Mouse (Mus musculus): ENCODE results near the gene Usp2. TPM values are rescaled to one million over a fixed set of nuclear protein-coding genes. Genes with fewer than 3 reads are reported as not detected.
"Not testable (repeated sequence)": the region's sequence is repeated elsewhere in the genome, so short reads cannot be mapped to it uniquely, and the experiment has no call there.

Usp2 gene
- polyA plus RNA-seq, 1 experiment from 2014 or later, result 89.6 TPM

- 0 out of 2 replicates have a peak, but pooled peaks have one; percentile 1 for ATAC-seq (replicated peaks; ENCODE audit: extremely low read depth, insufficient read depth, low FRiP score)
- H3K9ac ChIP-seq (ENCODE audit: low read length), result peak overlapping the region; percentile 38
- H3K4me2 ChIP-seq (ENCODE audit: low read depth, low read length), result peak overlapping the region; percentile 44
- peak overlapping the region; percentile 23 for H3K4me3 ChIP-seq (ENCODE audit: low read length)
- H3K9me3 ChIP-seq (replicated peaks; ENCODE audit: control insufficient read depth, low read length), result no peaks in the 10 kb centered on the region
- peak overlapping the region; percentile 82 for H3K27ac ChIP-seq (ENCODE audit: low read length)
- H3K4me1 ChIP-seq (ENCODE audit: control insufficient read depth, insufficient read depth, low read length), result peaks cover 36% of the 10 kb centered on the region
- H3K27me3 ChIP-seq (ENCODE audit: control insufficient read depth, insufficient read depth, low read length), result no peaks in the 10 kb centered on the region
- H3K36me3 ChIP-seq (ENCODE audit: control insufficient read depth, insufficient read depth), result peaks cover 3% of the 10 kb centered on the region; the same call in 1 of the 2 replicates
- WGBS, result 43% methylated on average over 25 of the region's 25 CpGs
These were observed 40.8 kb downstream of the Usp2 start for GRCm38 (mm10) chr9:44107557-44108179.

GRCm38 (mm10) chr9:44108269-44109055 lies 41.6 kb downstream of the Usp2 start:
- Histone ChIP-seq H3K4me1 (ENCODE audit: control insufficient read depth, insufficient read depth, low read length) (peaks cover 36% of the 10 kb centered on the region), H3K9me3 (replicated peaks; ENCODE audit: control insufficient read depth, low read length) (no peaks in the 10 kb centered on the region), H3K4me3 (ENCODE audit: low read length) (no peak overlapping the region), H3K27me3 (ENCODE audit: control insufficient read depth, insufficient read depth, low read length) (no peaks in the 10 kb centered on the region), H3K27ac (ENCODE audit: low read length) (no peak overlapping the region), H3K36me3 (ENCODE audit: control insufficient read depth, insufficient read depth) (peaks cover 3% of the 10 kb centered on the region; the same call in 1 of the 2 replicates), H3K9ac (ENCODE audit: low read length) (peak overlapping the region; percentile 41; the same call in 1 of the 2 replicates), H3K4me2 (ENCODE audit: low read depth, low read length) (peak overlapping the region; percentile 44; the same call in 1 of the 2 replicates)
- WGBS, result 79% methylated on average over 31 of the region's 31 CpGs
- no peak for ATAC-seq (replicated peaks; ENCODE audit: extremely low read depth, insufficient read depth, low FRiP score)

GRCm38 (mm10) chr9:44109360-44110095 lies 42.7 kb downstream of the Usp2 start:
- Histone ChIP-seq H3K9ac (ENCODE audit: low read length) (peak overlapping the region; percentile 57), H3K27ac (ENCODE audit: low read length) (no peak overlapping the region), H3K4me1 (ENCODE audit: control insufficient read depth, insufficient read depth, low read length) (peaks cover 36% of the 10 kb centered on the region), H3K4me3 (ENCODE audit: low read length) (peak overlapping the region; percentile 24), H3K36me3 (ENCODE audit: control insufficient read depth, insufficient read depth) (peaks cover 3% of the 10 kb centered on the region; the same call in 1 of the 2 replicates), H3K4me2 (ENCODE audit: low read depth, low read length) (peak overlapping the region; percentile 43), H3K9me3 (replicated peaks; ENCODE audit: control insufficient read depth, low read length) (no peaks in the 10 kb centered on the region), H3K27me3 (ENCODE audit: control insufficient read depth, insufficient read depth, low read length) (no peaks in the 10 kb centered on the region)
- no peak for ATAC-seq (replicated peaks; ENCODE audit: extremely low read depth, insufficient read depth, low FRiP score)
- 30% methylated on average over 9 of the region's 9 CpGs for WGBS

- not testable (repeated sequence) for ATAC-seq (replicated peaks; ENCODE audit: extremely low read depth, insufficient read depth, low FRiP score); H3K27ac ChIP-seq (ENCODE audit: low read length); H3K9ac ChIP-seq (ENCODE audit: low read length); H3K36me3 ChIP-seq (ENCODE audit: control insufficient read depth, insufficient read depth); H3K9me3 ChIP-seq (replicated peaks; ENCODE audit: control insufficient read depth, low read length); H3K27me3 ChIP-seq (ENCODE audit: control insufficient read depth, insufficient read depth, low read length)
- Histone ChIP-seq H3K4me1 (ENCODE audit: control insufficient read depth, insufficient read depth, low read length) (peaks cover 32% of the 10 kb centered on the region), H3K4me2 (ENCODE audit: low read depth, low read length) (peak overlapping the region; percentile 65), H3K4me3 (ENCODE audit: low read length) (peak overlapping the region; percentile 83)
- 49% methylated on average over 10 of the region's 12 CpGs for WGBS
These were observed 45.1 kb downstream of the Usp2 start for GRCm38 (mm10) chr9:44111909-44112308.

- H3K4me3 ChIP-seq (ENCODE audit: low read length), result peak within 1 kb of the TSS; percentile 83
- H3K27me3 ChIP-seq (ENCODE audit: control insufficient read depth, insufficient read depth, low read length), result no peaks in the 10 kb centered on the region
- no peaks in the 10 kb centered on the region for H3K36me3 ChIP-seq (ENCODE audit: control insufficient read depth, insufficient read depth)
- no peaks in the 10 kb centered on the region for H3K9me3 ChIP-seq (replicated peaks; ENCODE audit: control insufficient read depth, low read length)
- peak; percentile 95 for ATAC-seq (replicated peaks; ENCODE audit: extremely low read depth, insufficient read depth, low FRiP score)
- peak within 1 kb of the TSS; percentile 90 for H3K9ac ChIP-seq (ENCODE audit: low read length)
- peak within 1 kb of the TSS; percentile 65 for H3K4me2 ChIP-seq (ENCODE audit: low read depth, low read length)
- peak within 1 kb of the TSS; percentile 81 for H3K27ac ChIP-seq (ENCODE audit: low read length)
- peaks cover 20% of the 10 kb centered on the region for H3K4me1 ChIP-seq (ENCODE audit: control insufficient read depth, insufficient read depth, low read length)
- WGBS, result under 1% methylated on average over 51 of the region's 51 CpGs
These were observed 46.4 kb downstream of the Usp2 start, which contains the start of the genes Gm49380 and Rnf26 for GRCm38 (mm10) chr9:44113105-44113789. TSS of gene Gm49380 (minus strand) at chr9:44113500. TSS of gene Rnf26 (minus strand) at chr9:44113517.

- no peak overlapping the region for H3K4me2 ChIP-seq (ENCODE audit: low read depth, low read length)
These were observed 47.6 kb downstream of the Usp2 start for GRCm38 (mm10) chr9:44114453-44114852.

GRCm38 (mm10) chr9:44115599-44115998 lies 48.8 kb downstream of the Usp2 start:
- peak overlapping the region; percentile 14; the same call in 1 of the 2 replicates for H3K27ac ChIP-seq (ENCODE audit: low read length)
- H3K4me2 ChIP-seq (ENCODE audit: low read depth, low read length), result no peak overlapping the region
- no peaks in the 10 kb centered on the region for H3K27me3 ChIP-seq (ENCODE audit: control insufficient read depth, insufficient read depth, low read length)
- no peak overlapping the region for H3K4me3 ChIP-seq (ENCODE audit: low read length)
- WGBS, result 80% methylated on average over 9 of the region's 9 CpGs
- no peaks in the 10 kb centered on the region for H3K9me3 ChIP-seq (replicated peaks; ENCODE audit: control insufficient read depth, low read length)
- H3K9ac ChIP-seq (ENCODE audit: low read length), result peak overlapping the region; percentile 34; the same call in 1 of the 2 replicates
- peaks cover 2% of the 10 kb centered on the region; the same call in 1 of the 2 replicates for H3K4me1 ChIP-seq (ENCODE audit: control insufficient read depth, insufficient read depth, low read length)
- ATAC-seq (replicated peaks; ENCODE audit: extremely low read depth, insufficient read depth, low FRiP score), result no peak
- no peaks in the 10 kb centered on the region for H3K36me3 ChIP-seq (ENCODE audit: control insufficient read depth, insufficient read depth)

More at GRCm38 (mm10) chr9:44114453-44114852, 47.6 kb downstream of the Usp2 start:
- peaks cover 13% of the 10 kb centered on the region for H3K4me1 ChIP-seq (ENCODE audit: control insufficient read depth, insufficient read depth, low read length)
- 67% methylated on average over 2 of the region's 2 CpGs for WGBS
- H3K27me3 ChIP-seq (ENCODE audit: control insufficient read depth, insufficient read depth, low read length), result no peaks in the 10 kb centered on the region
- H3K27ac ChIP-seq (ENCODE audit: low read length), result no peak overlapping the region
- no peak overlapping the region for H3K9ac ChIP-seq (ENCODE audit: low read length)
- no peak overlapping the region for H3K4me3 ChIP-seq (ENCODE audit: low read length)
- no peak for ATAC-seq (replicated peaks; ENCODE audit: extremely low read depth, insufficient read depth, low FRiP score)
- no peaks in the 10 kb centered on the region for H3K36me3 ChIP-seq (ENCODE audit: control insufficient read depth, insufficient read depth)
- H3K9me3 ChIP-seq (replicated peaks; ENCODE audit: control insufficient read depth, low read length), result no peaks in the 10 kb centered on the region

GRCm38 (mm10) chr9:44116182-44116581 lies 49.4 kb downstream of the Usp2 start:
- Histone ChIP-seq H3K9me3 (replicated peaks; ENCODE audit: control insufficient read depth, low read length) (no peaks in the 10 kb centered on the region), H3K4me2 (ENCODE audit: low read depth, low read length) (no peak overlapping the region), H3K27me3 (ENCODE audit: control insufficient read depth, insufficient read depth, low read length) (no peaks in the 10 kb centered on the region), H3K4me3 (ENCODE audit: low read length) (no peak overlapping the region), H3K9ac (ENCODE audit: low read length) (no peak overlapping the region), H3K4me1 (ENCODE audit: control insufficient read depth, insufficient read depth, low read length) (peaks cover 2% of the 10 kb centered on the region; the same call in 1 of the 2 replicates), H3K36me3 (ENCODE audit: control insufficient read depth, insufficient read depth) (no peaks in the 10 kb centered on the region), H3K27ac (ENCODE audit: low read length) (peak overlapping the region; percentile 16; the same call in 1 of the 2 replicates)
- 84% methylated on average over 4 of the region's 4 CpGs for WGBS
- no peak for ATAC-seq (replicated peaks; ENCODE audit: extremely low read depth, insufficient read depth, low FRiP score)
